Mouse (Mus musculus) spleen, adult 18-20 months (tissue): ENCODE results near the gene Csf2rb.
"Not testable (repeated sequence)": the region's sequence is repeated elsewhere in the genome, so short reads cannot be mapped to it uniquely, and the experiment has no call there.

Experiments used
- DNase-seq, 2 experiments: peaks; one replicate each; pipeline ENCODE4 v3.0.0; 2022; ENCODE audit warnings: mixed read lengths in 2 of 2

The Csf2rb gene

DNA sequence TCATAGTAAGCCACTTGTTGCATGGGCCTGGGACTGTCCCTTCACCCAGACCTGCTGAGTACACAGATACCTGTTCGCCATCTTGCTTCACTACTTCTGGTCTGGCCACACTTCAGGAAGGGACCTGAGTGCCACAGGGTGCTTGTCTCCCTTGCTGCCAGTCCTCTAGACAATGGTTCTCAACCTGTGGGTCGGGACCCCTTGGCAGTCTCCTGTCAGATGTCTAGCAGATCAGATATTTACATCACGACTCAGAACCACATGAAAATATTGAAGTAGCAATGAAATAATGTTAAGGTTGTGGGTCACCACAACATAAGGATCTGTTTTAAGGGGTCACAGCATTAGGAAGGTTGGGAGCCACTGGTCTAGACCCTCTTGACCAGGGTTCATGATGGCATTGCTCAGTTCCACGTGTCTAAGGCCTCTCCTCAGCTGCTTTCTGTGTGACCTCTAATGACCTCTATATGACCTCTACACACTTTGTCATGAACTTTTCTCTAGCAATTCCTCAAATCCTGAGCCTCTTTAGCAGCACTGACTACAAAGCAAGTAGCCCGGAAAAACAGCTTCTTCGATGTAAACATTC is 2.3 kb downstream of the Csf2rb start:
- DNase-seq = not testable (repeated sequence)

DNA sequence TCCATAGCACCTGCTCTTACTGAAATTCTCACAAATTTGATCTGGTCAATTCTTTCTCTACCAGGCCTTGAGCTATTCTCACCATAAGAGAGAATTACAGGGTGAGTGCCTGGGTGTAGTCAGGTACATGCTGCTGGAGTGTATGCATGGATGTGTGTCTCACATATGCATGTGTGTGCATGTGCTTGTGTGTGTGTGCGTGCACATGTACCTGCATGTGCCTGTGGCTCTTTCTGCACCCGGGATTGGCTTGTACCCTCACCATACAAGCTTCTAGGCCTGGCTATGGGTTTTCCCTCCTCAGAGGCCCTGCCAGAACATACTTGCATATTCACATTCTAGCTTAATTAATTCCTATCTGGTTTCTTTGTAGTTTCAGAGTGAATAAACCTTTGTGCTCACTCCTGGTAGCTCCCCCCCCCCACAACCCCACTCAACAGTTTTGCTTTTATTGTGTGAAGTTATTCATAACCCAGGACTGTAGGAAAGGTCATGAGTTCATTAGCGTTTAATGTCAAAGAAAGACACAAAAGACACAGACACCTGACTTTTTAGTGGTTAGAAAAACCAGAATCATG is 3.1 kb downstream of the Csf2rb start:
- no peak for DNase-seq

DNA sequence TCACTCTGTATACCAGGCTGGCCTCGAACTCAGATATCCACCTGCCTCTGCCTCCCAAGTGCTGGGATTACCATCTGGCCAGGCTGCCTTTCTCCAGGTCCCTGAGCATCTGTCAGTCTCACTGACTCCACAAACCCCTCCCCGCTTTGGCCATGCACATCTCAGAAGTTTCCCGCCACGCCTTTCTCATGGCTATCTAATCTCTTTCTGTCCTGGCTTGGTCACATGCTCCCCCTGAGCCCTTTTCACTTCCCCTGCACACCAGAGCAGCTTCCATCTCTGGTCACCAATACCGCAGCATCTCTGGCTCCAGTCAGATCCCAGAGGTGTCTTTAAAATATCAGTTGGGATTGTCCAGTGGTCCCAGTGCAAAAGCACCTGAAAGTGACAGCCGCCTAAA is 4.4 kb downstream of the Csf2rb start:
- DNase-seq = not testable (repeated sequence)

DNA sequence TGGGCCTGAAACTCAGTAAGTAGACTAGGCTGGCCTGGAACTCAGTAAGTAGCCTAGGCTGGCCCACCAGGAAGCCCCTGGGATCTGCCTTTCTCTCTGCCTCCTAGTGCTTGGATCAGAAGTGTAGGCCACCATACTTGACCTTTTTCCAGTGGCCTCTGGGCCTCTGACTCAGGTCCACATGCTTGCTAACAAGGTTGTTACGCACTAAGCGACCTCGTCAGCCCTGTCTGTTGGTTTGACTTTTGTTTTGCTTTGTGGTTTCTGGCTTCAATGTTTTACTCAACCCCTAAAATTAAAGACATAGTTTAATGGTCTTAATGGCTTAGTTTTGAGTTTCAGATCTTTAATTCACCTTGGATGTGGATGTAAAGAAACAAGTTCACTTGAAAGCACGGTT is 5.2 kb downstream of the Csf2rb start:
- no peak for DNase-seq

GRCm38 (mm10) chr15:78331523-78332340 is 6.2 kb downstream of the Csf2rb start:
- no peak for DNase-seq

- DNase-seq = no peak
These were observed 7.4 kb downstream of the Csf2rb start for GRCm38 (mm10) chr15:78332981-78333380.

DNA sequence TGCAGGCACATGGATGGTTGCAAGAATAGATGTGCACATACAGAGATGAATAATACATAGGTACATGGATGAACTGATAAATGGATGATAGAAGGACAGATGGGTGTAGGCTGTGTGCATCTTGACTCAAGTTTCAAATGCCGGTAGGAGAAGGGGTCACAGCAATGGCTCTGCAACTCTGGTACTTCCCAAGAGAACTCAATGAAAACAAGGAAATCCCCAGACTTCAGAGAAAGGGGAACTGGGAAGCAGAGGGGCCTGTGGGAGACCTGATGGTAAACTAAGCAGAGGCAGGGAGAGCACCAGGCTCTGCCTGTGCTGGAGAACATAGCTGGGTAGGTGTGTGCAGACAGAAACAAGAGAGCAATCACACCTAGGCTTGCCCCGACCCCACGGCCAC is 8.8 kb downstream of the Csf2rb start:
- no peak for DNase-seq

DNA sequence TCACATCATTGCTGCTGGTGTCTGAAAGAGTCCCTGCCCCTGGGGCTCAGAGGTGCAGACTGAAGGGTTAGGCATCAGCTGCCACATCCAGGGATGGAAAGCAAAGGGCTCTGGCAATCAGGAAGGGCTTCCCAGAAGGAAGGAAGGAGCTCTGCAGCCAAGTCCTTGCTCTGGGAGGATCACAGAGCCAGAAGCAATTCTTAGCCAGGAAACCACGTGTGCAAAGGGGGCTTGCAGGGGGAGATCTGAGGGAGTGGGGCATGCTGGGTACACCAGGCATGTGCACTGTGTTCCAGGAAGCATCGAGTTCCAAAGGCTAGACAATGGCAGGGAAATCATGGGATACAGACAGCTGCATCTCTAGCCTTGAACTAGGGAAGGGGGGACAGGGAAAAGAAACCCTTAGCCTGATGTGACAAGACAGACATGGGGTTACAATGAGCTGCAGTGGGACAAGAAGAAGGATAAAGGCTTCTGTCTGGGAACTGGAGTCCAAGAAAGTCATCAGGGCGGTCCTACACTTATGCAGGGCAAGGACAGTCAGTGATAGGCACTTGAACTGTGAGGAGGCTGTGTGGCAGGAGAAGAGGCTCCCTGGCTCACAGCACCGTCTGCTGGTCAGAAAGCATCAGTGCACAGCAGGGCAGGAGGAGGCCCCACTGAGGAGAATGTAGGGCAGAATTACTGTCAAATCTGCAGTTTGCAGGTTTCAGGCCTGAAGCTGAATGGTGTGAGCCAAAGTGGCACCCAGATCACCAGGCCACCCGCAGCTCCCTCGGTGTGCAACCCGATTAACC is 14.3 kb downstream of the Csf2rb start:
- peak; percentile 32 to 51 for DNase-seq

DNA sequence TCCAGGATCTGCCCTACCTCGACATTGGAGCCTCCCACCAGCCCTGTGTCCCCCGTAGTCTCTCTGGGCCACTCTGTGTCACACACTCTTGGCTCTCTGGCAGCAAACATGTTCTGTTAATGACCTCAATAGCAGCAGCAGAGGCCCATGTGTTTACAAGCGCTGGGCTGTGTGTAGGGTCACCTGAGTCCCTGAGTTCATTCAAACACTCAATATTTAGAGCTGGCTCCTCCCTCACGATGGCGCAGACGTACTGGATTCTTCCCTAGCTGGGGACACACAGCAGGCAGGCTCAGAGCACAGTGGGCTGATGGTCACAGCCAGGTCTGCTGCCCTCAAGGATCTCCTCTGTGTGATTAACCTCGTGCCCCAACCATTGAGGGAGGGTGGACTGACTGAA is 15.4 kb downstream of the Csf2rb start:
- DNase-seq = not testable (repeated sequence)

GRCm38 (mm10) chr15:78343683-78344082 is 18.1 kb downstream of the Csf2rb start:
- DNase-seq = no peak

DNA sequence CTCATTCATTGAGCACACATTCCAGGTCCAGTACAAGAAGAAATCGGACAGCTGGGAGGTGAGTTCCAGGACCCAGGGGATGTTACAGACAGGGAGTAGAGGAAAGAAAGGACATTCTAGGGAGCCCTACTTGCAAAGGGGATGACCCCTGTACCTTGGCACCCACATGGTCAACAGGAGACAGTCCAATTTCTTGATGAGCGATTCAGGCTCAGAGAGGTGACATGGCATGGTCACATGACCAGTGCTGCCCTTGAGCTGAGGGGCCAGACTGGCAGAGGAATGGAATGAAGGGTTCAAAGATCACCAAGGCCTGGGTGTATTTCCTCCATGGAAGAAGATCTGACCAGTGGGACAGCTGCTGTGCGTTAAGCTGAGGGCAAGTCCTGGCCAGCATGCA is 19.0 kb downstream of the Csf2rb start:
- no peak for DNase-seq

DNA sequence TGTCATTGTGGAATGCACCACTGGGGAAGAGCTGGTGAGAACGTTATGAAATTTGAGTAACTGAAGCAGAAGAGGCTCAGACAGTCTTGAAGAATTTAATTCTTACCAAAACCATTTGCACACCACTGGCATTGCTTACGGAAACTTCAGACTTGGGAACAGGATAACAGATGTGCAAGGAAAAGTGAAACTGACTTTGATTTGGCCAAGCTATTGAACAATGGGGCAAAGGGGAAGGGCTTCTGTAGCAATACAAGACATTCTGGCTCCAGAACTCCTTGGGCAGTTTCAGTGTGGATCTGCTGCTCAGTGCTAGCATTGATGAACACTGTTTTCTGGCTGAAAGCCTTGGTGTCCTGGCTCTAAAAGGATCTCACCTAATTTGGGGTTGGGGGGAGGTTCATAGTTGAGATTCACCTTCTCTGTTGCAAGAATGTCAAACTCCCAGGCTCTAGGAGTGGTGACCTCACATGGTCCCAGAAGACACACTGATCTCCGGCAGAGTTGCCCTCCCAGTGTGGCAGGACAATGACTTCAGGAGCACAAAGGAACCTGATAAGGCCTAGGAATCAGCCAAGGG is 26.1 kb downstream of the Csf2rb start:
- DNase-seq = no peak

DNA sequence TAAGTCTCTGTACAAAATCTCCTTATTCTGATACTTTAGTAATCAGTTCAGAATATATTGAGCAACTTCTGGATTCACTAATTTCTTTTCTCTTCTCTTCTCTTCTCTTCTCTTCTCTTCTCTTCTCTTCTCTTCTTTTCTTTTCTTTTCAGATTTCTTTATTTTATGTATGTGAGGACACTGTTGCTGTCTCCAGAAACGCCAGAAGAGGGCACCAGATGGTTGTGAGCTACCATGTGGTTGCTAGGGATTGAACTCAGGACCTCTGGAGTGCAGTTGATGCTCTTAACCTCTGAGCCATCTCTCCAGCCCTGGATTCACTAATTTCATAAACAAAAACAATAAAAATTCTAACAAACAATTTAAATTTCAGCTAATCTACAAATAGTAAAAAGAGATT is 29.4 kb downstream of the Csf2rb start:
- DNase-seq = peak in 1 of 2 experiments; percentile 31

DNA sequence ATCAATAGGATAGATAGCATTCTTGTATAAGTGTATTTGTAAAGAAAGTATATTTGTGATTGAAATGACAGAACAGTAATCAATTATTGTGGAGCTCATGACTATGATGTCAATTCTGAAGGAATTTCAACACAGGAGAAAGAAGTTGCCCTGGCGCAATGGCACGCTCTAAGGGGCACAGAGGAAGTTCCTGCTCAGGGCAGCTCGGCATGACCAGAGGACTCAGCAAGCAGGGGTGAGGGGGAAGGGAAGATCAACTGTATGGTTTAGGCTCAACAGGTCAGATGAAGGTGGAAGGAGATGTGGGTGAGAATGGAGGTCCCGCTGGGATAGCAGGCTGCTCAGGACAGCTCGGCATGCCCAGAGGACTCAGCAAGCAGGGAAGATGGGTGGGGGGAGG is 30.0 kb downstream of the Csf2rb start:
- DNase-seq = no peak

DNA sequence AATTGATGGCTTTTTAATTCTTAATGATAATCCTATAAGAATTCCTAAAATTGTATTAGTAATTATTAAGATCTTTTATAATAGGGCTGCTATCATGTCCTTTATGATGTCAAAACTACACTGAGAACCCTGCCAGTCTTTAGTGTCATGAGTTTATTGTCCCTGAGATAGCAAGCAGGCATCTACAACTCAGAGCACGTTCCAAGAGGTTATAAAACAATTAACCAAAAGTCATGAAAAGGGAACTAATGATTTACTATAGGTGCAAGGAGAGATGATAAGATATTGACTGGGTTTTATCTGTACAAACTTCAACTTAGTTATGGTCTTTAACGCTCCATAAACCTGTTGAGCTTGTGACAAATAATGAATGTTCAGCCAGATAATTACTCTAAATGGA is 40.4 kb downstream of the Csf2rb start:
- DNase-seq = no peak

DNA sequence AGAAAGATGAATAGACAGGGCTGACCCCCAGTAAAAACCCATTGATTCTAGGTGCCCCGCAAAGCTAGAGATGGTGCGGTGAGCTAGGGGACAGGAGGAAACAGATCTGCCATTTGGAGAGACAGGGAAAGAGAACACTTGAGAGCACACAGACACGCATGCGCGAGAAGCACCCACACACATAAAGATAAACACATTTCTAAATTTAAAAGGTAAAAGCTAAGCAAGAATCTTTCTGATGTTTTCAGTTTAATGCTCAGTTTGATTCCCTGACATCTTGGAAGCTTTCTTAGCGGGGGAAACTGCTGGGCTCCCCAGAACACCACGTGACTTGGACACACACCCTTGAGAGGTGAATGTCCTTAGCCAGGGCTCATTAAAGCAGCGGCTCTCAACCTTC is 41.3 kb downstream of the Csf2rb start:
- no peak for DNase-seq

- no peak for DNase-seq
These were observed 42.3 kb downstream of the Csf2rb start for GRCm38 (mm10) chr15:78367811-78368210.

- DNase-seq = peak; percentile 15 to 57
These were observed 43.4 kb downstream of the Csf2rb start for GRCm38 (mm10) chr15:78368926-78369346.

GRCm38 (mm10) chr15:78369641-78370040 is 44.1 kb downstream of the Csf2rb start:
- no peak for DNase-seq

- DNase-seq = no peak
These were observed 47.2 kb downstream of the Csf2rb start for GRCm38 (mm10) chr15:78372796-78373195.

DNA sequence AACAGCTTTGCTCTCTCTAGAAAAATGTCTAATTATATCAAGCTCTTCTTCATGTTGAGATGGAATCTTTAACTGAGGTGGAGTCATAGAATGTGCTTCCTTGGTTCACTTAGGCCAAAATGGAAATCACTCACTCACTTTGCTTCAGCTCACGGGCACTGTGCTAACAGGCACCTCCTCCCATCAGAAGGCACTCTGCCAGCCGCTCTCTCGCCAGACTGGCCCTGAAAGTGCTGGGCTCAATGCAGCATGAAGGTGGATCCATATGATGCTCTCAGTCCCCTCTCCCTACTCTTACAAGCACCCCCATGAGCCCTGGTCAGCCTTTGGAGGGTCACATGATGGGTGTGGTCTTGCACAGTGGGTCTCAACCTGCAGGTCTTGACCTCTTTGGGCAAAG is 48.7 kb downstream of the Csf2rb start:
- DNase-seq = no peak

DNA sequence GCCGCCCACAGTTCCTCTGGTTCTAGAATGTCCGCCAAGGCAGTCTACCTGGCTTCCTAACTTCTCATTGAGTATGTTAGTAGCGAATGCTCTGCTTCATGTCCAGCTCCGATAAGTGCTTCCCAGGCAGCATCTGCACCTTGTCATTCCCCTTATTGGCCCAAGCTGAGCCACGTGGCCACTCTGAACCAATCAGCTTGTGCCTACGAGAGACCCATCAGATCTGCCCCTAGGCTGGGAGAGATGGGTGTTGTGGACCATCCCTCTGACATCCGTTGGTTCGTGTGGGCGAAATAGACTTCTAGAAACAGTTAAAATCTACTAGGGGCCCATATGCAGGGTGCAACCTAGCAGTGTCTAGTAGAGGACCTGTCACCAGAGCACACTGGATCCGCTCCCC is 52.3 kb downstream of the Csf2rb start:
- no peak for DNase-seq

- no peak for DNase-seq
These were observed 53.0 kb downstream of the Csf2rb start for GRCm38 (mm10) chr15:78378556-78378955.
